Mouse (Mus musculus): ENCODE measurements at regions not wholly inside any gene's neighbourhood (a gene's known extent, or its start where the extent isn't known, plus 50 kb on each side); places are given as distances from the start of the nearest gene placed in this dataset.

GRCm38 (mm10) chr1:166811341-166812071, 129.9 kb upstream of the Fmo9 start:
- Histone ChIP-seq H3K4me3 (no peak overlapping the region), H3K79me2 (ENCODE audit: control insufficient read depth, insufficient read depth) (no peaks in the 10 kb centered on the region), H3K27me3 (ENCODE audit: control insufficient read depth, insufficient read depth, insufficient read length) (no peaks in the 10 kb centered on the region), H3K4me2 (ENCODE audit: low read depth) (no peak overlapping the region), H3ac (ENCODE audit: control insufficient read depth, insufficient read length) (no peak overlapping the region), H3K36me3 (ENCODE audit: control insufficient read depth, insufficient read depth) (no peaks in the 10 kb centered on the region)
- no peak for TF ChIP-seq CEBPB (IDR thresholded peaks at IDR 0.05; ENCODE audit: insufficient read depth, poor library complexity, severe bottlenecking)
- peak; percentile 53 for TF ChIP-seq TCF12 (IDR thresholded peaks at IDR 0.05; ENCODE audit: insufficient read depth, poor library complexity, severe bottlenecking)
- TF ChIP-seq REST (IDR thresholded peaks at IDR 0.05; ENCODE audit: insufficient read depth, insufficient read length): no peak
- no peak for TF ChIP-seq POLR2AphosphoS2 (IDR thresholded peaks at IDR 0.05; ENCODE audit: insufficient read length, low read depth)
- TF ChIP-seq SRF (IDR thresholded peaks at IDR 0.05; ENCODE audit: control insufficient read depth, insufficient read length, low read depth): no peak
- no peak for TF ChIP-seq TCF3 (IDR thresholded peaks at IDR 0.05; ENCODE audit: insufficient read length, low read depth)
- TF ChIP-seq MYOD1 (IDR thresholded peaks at IDR 0.05; ENCODE audit: control insufficient read depth in 1 of 3, insufficient read length in 2 of 3, low read depth in 2 of 3): peak; percentile 57 to 98 (median 93)
- no peak for TF ChIP-seq MAX (IDR thresholded peaks at IDR 0.05; ENCODE audit: low read depth)
- no peak for TF ChIP-seq USF1 (IDR thresholded peaks at IDR 0.05; ENCODE audit: low read depth)
- peak; percentile 1 to 90 (median 59) for TF ChIP-seq MYOG (IDR thresholded peaks at IDR 0.05; ENCODE audit: control insufficient read depth in 1 of 3, insufficient read depth in 1 of 3, insufficient read length in 2 of 3, low read depth in 2 of 3)
- TF ChIP-seq POLR2A (IDR thresholded peaks at IDR 0.05; ENCODE audit: insufficient read length, low read depth): no peak
- no peak for TF ChIP-seq E2F4 (IDR thresholded peaks at IDR 0.05; ENCODE audit: insufficient read depth)

GRCm38 (mm10) chr1:166812072-166812461, 130.4 kb upstream of the Fmo9 start:
- no peaks in the 10 kb centered on the region for H3K79me2 ChIP-seq (ENCODE audit: control insufficient read depth, insufficient read depth)
- no peak overlapping the region for H3K4me3 ChIP-seq
- H3K36me3 ChIP-seq (ENCODE audit: control insufficient read depth, insufficient read depth): no peaks in the 10 kb centered on the region
- no peaks in the 10 kb centered on the region for H3K27me3 ChIP-seq (ENCODE audit: control insufficient read depth, insufficient read depth, insufficient read length)
- H3ac ChIP-seq (ENCODE audit: control insufficient read depth, insufficient read length): no peak overlapping the region
- TF ChIP-seq CEBPB (IDR thresholded peaks at IDR 0.05; ENCODE audit: insufficient read depth, poor library complexity, severe bottlenecking) (no peak), REST (IDR thresholded peaks at IDR 0.05; ENCODE audit: insufficient read depth, insufficient read length) (no peak), SRF (IDR thresholded peaks at IDR 0.05; ENCODE audit: control insufficient read depth, insufficient read length, low read depth) (no peak)
- H3K4me2 ChIP-seq (ENCODE audit: low read depth): no peak overlapping the region

GRCm38 (mm10) chr1:166812920-166813439, 131.3 kb upstream of the Fmo9 start:
- no peak overlapping the region for H3K4me3 ChIP-seq
- H3K36me3 ChIP-seq (ENCODE audit: control insufficient read depth, insufficient read depth): no peaks in the 10 kb centered on the region
- H3ac ChIP-seq (ENCODE audit: control insufficient read depth, insufficient read length): no peak overlapping the region
- no peaks in the 10 kb centered on the region for H3K79me2 ChIP-seq (ENCODE audit: control insufficient read depth, insufficient read depth)
- H3K27me3 ChIP-seq (ENCODE audit: control insufficient read depth, insufficient read depth, insufficient read length): no peaks in the 10 kb centered on the region
- H3K4me2 ChIP-seq (ENCODE audit: low read depth): peak overlapping the region; percentile 57
- TF ChIP-seq E2F4 (IDR thresholded peaks at IDR 0.05; ENCODE audit: insufficient read depth): no peak
- peak in 2 of 3 experiments; percentile 97 to 98 for TF ChIP-seq MYOG (IDR thresholded peaks at IDR 0.05; ENCODE audit: control insufficient read depth in 1 of 3, insufficient read depth in 1 of 3, insufficient read length in 2 of 3, low read depth in 2 of 3)
- no peak for TF ChIP-seq MAX (IDR thresholded peaks at IDR 0.05; ENCODE audit: low read depth)
- TF ChIP-seq MYOD1 (IDR thresholded peaks at IDR 0.05; ENCODE audit: control insufficient read depth in 1 of 3, insufficient read length in 2 of 3, low read depth in 2 of 3): peak in 2 of 3 experiments; percentile 77 to 93
- no peak for TF ChIP-seq POLR2AphosphoS2 (IDR thresholded peaks at IDR 0.05; ENCODE audit: insufficient read length, low read depth)
- TF ChIP-seq POLR2A (IDR thresholded peaks at IDR 0.05; ENCODE audit: insufficient read length, low read depth): no peak
- TF ChIP-seq TCF12 (IDR thresholded peaks at IDR 0.05; ENCODE audit: insufficient read depth, poor library complexity, severe bottlenecking): no peak
- TF ChIP-seq REST (IDR thresholded peaks at IDR 0.05; ENCODE audit: insufficient read depth, insufficient read length): peak; percentile 20
- no peak for TF ChIP-seq USF1 (IDR thresholded peaks at IDR 0.05; ENCODE audit: low read depth)
- TF ChIP-seq SRF (IDR thresholded peaks at IDR 0.05; ENCODE audit: control insufficient read depth, insufficient read length, low read depth): no peak
- peak; percentile 63 for TF ChIP-seq TCF3 (IDR thresholded peaks at IDR 0.05; ENCODE audit: insufficient read length, low read depth)
- no peak for TF ChIP-seq CEBPB (IDR thresholded peaks at IDR 0.05; ENCODE audit: insufficient read depth, poor library complexity, severe bottlenecking)

GRCm38 (mm10) chr1:166817927-166818326, 136.3 kb upstream of the Fmo9 start:
- Histone ChIP-seq H3K79me2 (ENCODE audit: control insufficient read depth, insufficient read depth) (no peaks in the 10 kb centered on the region), H3ac (ENCODE audit: control insufficient read depth, insufficient read length) (no peak overlapping the region), H3K4me3 (no peak overlapping the region), H3K36me3 (ENCODE audit: control insufficient read depth, insufficient read depth) (no peaks in the 10 kb centered on the region), H3K27me3 (ENCODE audit: control insufficient read depth, insufficient read depth, insufficient read length) (no peaks in the 10 kb centered on the region), H3K4me2 (ENCODE audit: low read depth) (no peak overlapping the region)
- TF ChIP-seq TCF12 (IDR thresholded peaks at IDR 0.05; ENCODE audit: insufficient read depth, poor library complexity, severe bottlenecking) (no peak), SRF (IDR thresholded peaks at IDR 0.05; ENCODE audit: control insufficient read depth, insufficient read length, low read depth) (no peak), POLR2A (IDR thresholded peaks at IDR 0.05; ENCODE audit: insufficient read length, low read depth) (no peak), MYOD1 (IDR thresholded peaks at IDR 0.05; ENCODE audit: control insufficient read depth in 1 of 3, insufficient read length in 2 of 3, low read depth in 2 of 3) (no peak), E2F4 (IDR thresholded peaks at IDR 0.05; ENCODE audit: insufficient read depth) (no peak)

GRCm38 (mm10) chr1:166818682-166819081, 137.0 kb upstream of the Fmo9 start:
- Histone ChIP-seq H3K27me3 (ENCODE audit: control insufficient read depth, insufficient read depth, insufficient read length) (no peaks in the 10 kb centered on the region), H3K79me2 (ENCODE audit: control insufficient read depth, insufficient read depth) (no peaks in the 10 kb centered on the region), H3ac (ENCODE audit: control insufficient read depth, insufficient read length) (no peak overlapping the region), H3K4me3 (no peak overlapping the region), H3K36me3 (ENCODE audit: control insufficient read depth, insufficient read depth) (no peaks in the 10 kb centered on the region), H3K4me2 (ENCODE audit: low read depth) (no peak overlapping the region)
- no peak for TF ChIP-seq MYOG (IDR thresholded peaks at IDR 0.05; ENCODE audit: control insufficient read depth in 1 of 3, insufficient read depth in 1 of 3, insufficient read length in 2 of 3, low read depth in 2 of 3)
- no peak for TF ChIP-seq POLR2AphosphoS2 (IDR thresholded peaks at IDR 0.05; ENCODE audit: insufficient read length, low read depth)
- TF ChIP-seq CEBPB (IDR thresholded peaks at IDR 0.05; ENCODE audit: insufficient read depth, poor library complexity, severe bottlenecking): no peak
- TF ChIP-seq MYOD1 (IDR thresholded peaks at IDR 0.05; ENCODE audit: control insufficient read depth in 1 of 3, insufficient read length in 2 of 3, low read depth in 2 of 3): no peak
- no peak for TF ChIP-seq POLR2A (IDR thresholded peaks at IDR 0.05; ENCODE audit: insufficient read length, low read depth)
- TF ChIP-seq REST (IDR thresholded peaks at IDR 0.05; ENCODE audit: insufficient read depth, insufficient read length): no peak
- no peak for TF ChIP-seq USF1 (IDR thresholded peaks at IDR 0.05; ENCODE audit: low read depth)
- no peak for TF ChIP-seq TCF3 (IDR thresholded peaks at IDR 0.05; ENCODE audit: insufficient read length, low read depth)
- no peak for TF ChIP-seq E2F4 (IDR thresholded peaks at IDR 0.05; ENCODE audit: insufficient read depth)
- no peak for TF ChIP-seq TCF12 (IDR thresholded peaks at IDR 0.05; ENCODE audit: insufficient read depth, poor library complexity, severe bottlenecking)
- TF ChIP-seq MAX (IDR thresholded peaks at IDR 0.05; ENCODE audit: low read depth): no peak
- TF ChIP-seq SRF (IDR thresholded peaks at IDR 0.05; ENCODE audit: control insufficient read depth, insufficient read length, low read depth): no peak

Measured in myocyte (in vitro differentiated cells).